Mouse (Mus musculus): ENCODE measurements around the gene Osbpl3. TPM values are rescaled to one million over a fixed set of nuclear protein-coding genes. Genes with fewer than 3 reads are reported as not detected.

The Osbpl3 gene
- polyA plus RNA-seq (2015; fragmentation: Illumina TruSeq; extraction: RNeasy Lipid Tissue Mini Kit (QIAGEN cat#74804); ENCODE audit: insufficient read depth, low read depth, low replicate concordance) = 3.5 TPM

DNA sequence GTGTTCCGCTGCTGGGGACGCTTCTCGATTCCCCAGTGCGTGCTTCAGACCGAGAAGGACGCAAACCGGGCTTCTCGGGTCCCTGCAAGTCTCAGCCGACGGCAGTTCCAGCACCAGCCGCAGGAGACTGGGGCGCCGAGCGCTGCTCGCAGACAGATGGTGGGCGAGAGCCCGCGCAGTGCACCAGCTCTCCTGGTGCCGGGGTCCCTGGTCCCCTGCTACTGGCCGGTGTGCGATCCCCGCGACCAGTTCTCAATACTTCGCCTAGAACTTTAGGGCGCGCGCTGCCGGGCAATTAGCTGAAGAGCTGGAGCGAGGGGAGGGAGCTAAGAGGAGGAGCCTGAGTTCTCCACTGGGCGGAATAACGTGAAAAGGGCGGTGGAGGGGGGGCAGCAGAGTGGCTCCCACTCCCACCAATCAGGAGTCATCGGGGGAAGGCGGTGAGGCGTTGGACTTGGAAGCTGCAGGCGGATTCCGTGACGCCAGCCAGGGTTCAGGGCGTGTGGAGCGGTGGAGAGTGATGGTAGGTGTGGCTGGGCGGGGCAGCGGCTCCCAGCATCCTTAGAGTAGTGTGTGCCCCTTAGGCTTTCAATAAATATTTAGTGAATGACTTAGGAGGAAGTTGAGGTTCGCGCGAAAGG lies at the start of gene Osbpl3:
Gene Osbpl3, minus strand, starts transcription at position 373 of the 641 bp plus-strand sequence.

DNA sequence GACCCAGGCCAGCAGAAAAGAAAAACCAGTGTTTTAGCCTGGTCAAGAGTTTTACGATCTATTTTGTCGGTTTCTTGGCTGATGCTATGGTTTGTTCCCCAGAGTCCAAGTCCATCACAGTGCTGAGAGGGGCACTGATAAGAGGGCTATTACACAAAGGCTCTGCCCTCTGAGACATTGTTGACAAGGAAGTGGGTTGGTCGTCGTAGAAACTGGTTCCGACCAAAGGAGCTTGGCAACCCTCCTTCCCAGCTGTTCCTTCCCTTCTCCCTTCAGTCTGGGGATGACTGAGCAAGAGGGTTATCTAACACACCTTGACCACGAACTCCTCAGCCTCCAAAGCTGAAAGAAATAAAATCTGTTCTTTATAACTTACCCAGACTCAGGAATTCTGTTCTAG lies 192.3 kb downstream of the Osbpl3 start, which contains the start of gene Gsdme:
Gene Gsdme, minus strand, starts transcription at position 193 of the 400 bp plus-strand sequence.

Other genes with a start within 250 kb of the Osbpl3 start
- not detected for gene Gsdme, start 192.3 kb downstream of the Osbpl3 start, polyA plus RNA-seq (2015; fragmentation: Illumina TruSeq; extraction: RNeasy Lipid Tissue Mini Kit (QIAGEN cat#74804); ENCODE audit: insufficient read depth, low read depth, low replicate concordance)
- 10.3 TPM for gene Cycs, start 110.3 kb upstream of the Osbpl3 start, polyA plus RNA-seq (2015; fragmentation: Illumina TruSeq; extraction: RNeasy Lipid Tissue Mini Kit (QIAGEN cat#74804); ENCODE audit: insufficient read depth, low read depth, low replicate concordance)
- 0.44 TPM for gene 4921507P07Rik, start 140.4 kb upstream of the Osbpl3 start, polyA plus RNA-seq (2015; fragmentation: Illumina TruSeq; extraction: RNeasy Lipid Tissue Mini Kit (QIAGEN cat#74804); ENCODE audit: insufficient read depth, low read depth, low replicate concordance)
- gene Npvf, start 198.2 kb upstream of the Osbpl3 start, polyA plus RNA-seq (2015; fragmentation: Illumina TruSeq; extraction: RNeasy Lipid Tissue Mini Kit (QIAGEN cat#74804); ENCODE audit: insufficient read depth, low read depth, low replicate concordance) = not detected